Comparison of ENCODE assay signal across 10 mouse cellular contexts in genomic region chr15:100635851-100636645, GRCm38 (mm10). TPM values are rescaled to one million over a fixed set of nuclear protein-coding genes. Genes with fewer than 3 reads are reported as not detected.
DNase-seq lines count a peak whose midpoint lies in the region; ATAC-seq and TF ChIP-seq lines count a peak whose summit lies in the region.
"Had no signal": no experiment of that assay in that cellular context is flagged by ENCODE, and none has a peak within 500 bp of the region (broad histone marks: within the 10 kb centered on the region; RNA-seq: fewer than 3 reads in every experiment).

No protein-coding gene starts in this region.

- H3K27me3 ChIP-seq in heart, embryonic 16.5 days (ENCODE audit: control insufficient read depth, insufficient read depth, low read length) = peaks cover 17% of the 10 kb centered on the region
- H3K27me3 ChIP-seq in hindbrain, embryonic 10.5 days (ENCODE audit: insufficient read depth, poor library complexity, severe bottlenecking) = peaks cover 74% of the 10 kb centered on the region
- peaks cover 48% of the 10 kb centered on the region for H3K27me3 ChIP-seq in midbrain, embryonic 11.5 days (ENCODE audit: control insufficient read depth, insufficient read depth, low read length)
- H3K27me3 ChIP-seq: Patski had no signal

- no peak for TF ChIP-seq POLR2A in bone marrow, adult 2 months (IDR thresholded peaks at IDR 0.05; ENCODE audit: borderline replicate concordance, control insufficient read depth, low read depth, low read length)

- peak overlapping the region; percentile 71 for H3K4me3 ChIP-seq in heart, embryonic 16.5 days (ENCODE audit: low read length)
- H3K4me3 ChIP-seq in bone marrow, adult 2 months (replicated peaks; ENCODE audit: control insufficient read depth, low read depth, low read length) = peak overlapping the region; percentile 20
- H3K4me3 ChIP-seq in hindbrain, embryonic 10.5 days = peak overlapping the region; percentile 59
- peak overlapping the region; percentile 43 for H3K4me3 ChIP-seq in midbrain, embryonic 11.5 days (ENCODE audit: low read depth, low read length)

- H3K4me1 ChIP-seq in heart, embryonic 16.5 days (ENCODE audit: control insufficient read depth, insufficient read depth, low read length) = peaks cover 17% of the 10 kb centered on the region
- peaks cover 6% of the 10 kb centered on the region for H3K4me1 ChIP-seq in bone marrow, adult 2 months (ENCODE audit: control insufficient read depth, insufficient read depth, low read length)
- H3K4me1 ChIP-seq in hindbrain, embryonic 10.5 days (replicated peaks) = peaks cover 29% of the 10 kb centered on the region
- peaks cover 8% of the 10 kb centered on the region for H3K4me1 ChIP-seq in midbrain, embryonic 11.5 days (ENCODE audit: control insufficient read depth, insufficient read depth, low read length)

- no peak for TF ChIP-seq CTCF in bone marrow, adult 2 months (IDR thresholded peaks at IDR 0.05; ENCODE audit: control insufficient read depth, insufficient read depth, low read length)

- H3K9ac ChIP-seq in heart, embryonic 16.5 days (ENCODE audit: low read length) = peak overlapping the region; percentile 70
- peak overlapping the region; percentile 31; the same call in 1 of the 2 replicates for H3K9ac ChIP-seq in midbrain, embryonic 11.5 days (ENCODE audit: low read length)

- peak overlapping the region; percentile 97 for H3K4me2 ChIP-seq in heart, embryonic 16.5 days (ENCODE audit: low read depth, low read length)
- peak overlapping the region; percentile 65 for H3K4me2 ChIP-seq in midbrain, embryonic 11.5 days

- ATAC-seq in heart, embryonic 16.5 days (replicated peaks; ENCODE audit: extremely low read depth, insufficient read depth, low FRiP score) = no peak
- ATAC-seq in midbrain, embryonic 11.5 days (ENCODE audit: low FRiP score) = no peak

- no peaks in the 10 kb centered on the region for H3K36me3 ChIP-seq in heart, embryonic 16.5 days (ENCODE audit: control insufficient read depth, insufficient read depth)
- no peaks in the 10 kb centered on the region for H3K36me3 ChIP-seq in hindbrain, embryonic 10.5 days
- H3K36me3 ChIP-seq in midbrain, embryonic 11.5 days (ENCODE audit: control insufficient read depth, insufficient read depth, low read length) = no peaks in the 10 kb centered on the region

- H3K27ac ChIP-seq in heart, embryonic 16.5 days (ENCODE audit: low read length) = peak overlapping the region; percentile 48; the same call in 1 of the 2 replicates
- no peak overlapping the region for H3K27ac ChIP-seq in bone marrow, adult 2 months (ENCODE audit: control insufficient read depth, insufficient read depth, low read depth, low read length, poor library complexity)
- H3K27ac ChIP-seq in hindbrain, embryonic 10.5 days = peak overlapping the region; percentile 64
- H3K27ac ChIP-seq in midbrain, embryonic 11.5 days (ENCODE audit: low read depth, low read length) = no peak overlapping the region

- WGBS in heart, embryonic 16.5 days = 4% methylated on average over 38 of the region's 38 CpGs
- WGBS in bone marrow, adult 2 months = 8% methylated on average over 38 of the region's 38 CpGs
- whole genome bisulfite sequencing in hindbrain, embryonic 10.5 days = 3% methylated on average over 38 of the region's 38 CpGs
- WGBS in midbrain, embryonic 11.5 days = 3% methylated on average over 38 of the region's 38 CpGs

- H3K9me3 ChIP-seq in heart, embryonic 16.5 days (replicated peaks; ENCODE audit: control insufficient read depth, low read length) = no peaks in the 10 kb centered on the region
- H3K9me3 ChIP-seq in hindbrain, embryonic 10.5 days = no peaks in the 10 kb centered on the region
- no peaks in the 10 kb centered on the region for H3K9me3 ChIP-seq in midbrain, embryonic 11.5 days (ENCODE audit: control insufficient read depth, low read length)

- DNase-seq in heart, postnatal 4 days = no peak
- peak; percentile 32 for DNase-seq in hindbrain, embryonic 10.5 days (ENCODE audit: low spot score)
- DNase-seq in midbrain, embryonic 11.5 days (ENCODE audit: low spot score, missing footprints) = peak; percentile 92
- DNase-seq in cerebellum, adult 9-10 months = no peak
- DNase-seq in kidney, postnatal 4 days = no peak
- no peak for DNase-seq in layer of hippocampus, postnatal 14 days (ENCODE audit: low spot score in 2 of 2)

RNA-seq across cellular contexts. Expression of gene Smagp, which starts 0.7 kb away (rescaled TPM):
- 16.9 and 17.2 TPM in 2 replicates for polyA plus RNA-seq in heart, embryonic 16.5 days (2015; fragmentation: Nextera tagmentation; extraction: Ambion mirVana)
- 10 to 100 TPM; 21.6 to 22.6 TPM for total RNA-seq in heart, postnatal 4 days (2021)
- 7.3 and 8.7 TPM in 2 replicates for polyA plus RNA-seq in bone marrow, adult 2 months (2011; ENCODE audit: insufficient read depth, insufficient read length, low replicate concordance, missing spikeins)
- polyA plus RNA-seq in hindbrain, embryonic 10.5 days (2016; fragmentation: Nextera tagmentation; extraction: Ambion mirVana) = 5.7 and 6.5 TPM in 2 replicates
- 3.8 and 3.9 TPM in 2 replicates for polyA plus RNA-seq in midbrain, embryonic 11.5 days (2014; fragmentation: Nextera tagmentation; extraction: Ambion mirVana)
- total RNA-seq in layer of hippocampus, postnatal 14 days (2021) = 1 to 10 TPM; 2.1 to 2.7 TPM

RNA-seq across cellular contexts. Expression of gene Dazap2, which starts 20.9 kb away (rescaled TPM):
- polyA plus RNA-seq in heart, embryonic 16.5 days (2015; fragmentation: Nextera tagmentation; extraction: Ambion mirVana) = 223 and 247 TPM in 2 replicates
- 100 to 1,000 TPM; 147 to 155 TPM for total RNA-seq in heart, postnatal 4 days (2021)
- polyA plus RNA-seq in bone marrow, adult 2 months (2011; ENCODE audit: insufficient read depth, insufficient read length, low replicate concordance, missing spikeins) = 121 and 138 TPM in 2 replicates
- polyA plus RNA-seq in hindbrain, embryonic 10.5 days (2016; fragmentation: Nextera tagmentation; extraction: Ambion mirVana) = 231 and 240 TPM in 2 replicates
- polyA plus RNA-seq in midbrain, embryonic 11.5 days (2014; fragmentation: Nextera tagmentation; extraction: Ambion mirVana) = 258 and 272 TPM in 2 replicates
- total RNA-seq in layer of hippocampus, postnatal 14 days (2021) = 100 to 1,000 TPM; 105 to 107 TPM

RNA-seq across cellular contexts. Expression of gene Bin2, which starts 33.3 kb away (rescaled TPM):
- polyA plus RNA-seq in heart, embryonic 16.5 days (2015; fragmentation: Nextera tagmentation; extraction: Ambion mirVana) = 5.9 and 13.3 TPM in 2 replicates
- total RNA-seq in heart, postnatal 4 days (2021) = 1 to 10 TPM; 1.6 to 2.0 TPM
- polyA plus RNA-seq in bone marrow, adult 2 months (2011; ENCODE audit: insufficient read depth, insufficient read length, low replicate concordance, missing spikeins) = 72.6 and 139 TPM in 2 replicates
- polyA plus RNA-seq in hindbrain, embryonic 10.5 days (2016; fragmentation: Nextera tagmentation; extraction: Ambion mirVana) = 4.0 and 4.5 TPM in 2 replicates
- 3.4 TPM in 2 replicates for polyA plus RNA-seq in midbrain, embryonic 11.5 days (2014; fragmentation: Nextera tagmentation; extraction: Ambion mirVana)
- 1 to 10 TPM; 4.6 to 5.0 TPM for total RNA-seq in layer of hippocampus, postnatal 14 days (2021)
- polyA plus RNA-seq: Patski had no signal

RNA-seq across cellular contexts. Expression of gene Pou6f1, which starts 36.3 kb away (rescaled TPM):
- 3.3 and 5.6 TPM in 2 replicates for polyA plus RNA-seq in heart, embryonic 16.5 days (2015; fragmentation: Nextera tagmentation; extraction: Ambion mirVana)
- 10 to 100 TPM; 26.3 to 29.3 TPM for total RNA-seq in heart, postnatal 4 days (2021)
- polyA plus RNA-seq in bone marrow, adult 2 months (2011; ENCODE audit: insufficient read depth, insufficient read length, low replicate concordance, missing spikeins) = 5.9 and 7.7 TPM in 2 replicates
- 4.5 and 9.8 TPM in 2 replicates for polyA plus RNA-seq in hindbrain, embryonic 10.5 days (2016; fragmentation: Nextera tagmentation; extraction: Ambion mirVana)
- 15.0 and 15.6 TPM in 2 replicates for polyA plus RNA-seq in midbrain, embryonic 11.5 days (2014; fragmentation: Nextera tagmentation; extraction: Ambion mirVana)
- 10 to 100 TPM; 93.9 to 99.1 TPM for total RNA-seq in layer of hippocampus, postnatal 14 days (2021)

RNA-seq across cellular contexts. Expression of gene Cela1, which starts 51.7 kb away (rescaled TPM):
- polyA plus RNA-seq in heart, embryonic 16.5 days (2015; fragmentation: Nextera tagmentation; extraction: Ambion mirVana) = 3.3 and 3.5 TPM in 2 replicates
- not detected for total RNA-seq in heart, postnatal 4 days (2021)
- polyA plus RNA-seq in bone marrow, adult 2 months (2011; ENCODE audit: insufficient read depth, insufficient read length, low replicate concordance, missing spikeins) = 55.3 and 57.2 TPM in 2 replicates
- 1.6 and 2.8 TPM in 2 replicates for polyA plus RNA-seq in hindbrain, embryonic 10.5 days (2016; fragmentation: Nextera tagmentation; extraction: Ambion mirVana)
- polyA plus RNA-seq in midbrain, embryonic 11.5 days (2014; fragmentation: Nextera tagmentation; extraction: Ambion mirVana) = 1.1 and 1.4 TPM in 2 replicates
- 1 to 10 TPM; 1.7 to 1.9 TPM for total RNA-seq in layer of hippocampus, postnatal 14 days (2021)
- total RNA-seq: gastrocnemius, postnatal 25 days had no signal

Comparison
In these comparisons a context has a peak if more than half of its experiments do, and no peak if none do; other contexts are left out.
1. H3K27ac ChIP-seq: peak in heart, embryonic 16.5 days (single experiment) and hindbrain, embryonic 10.5 days (single experiment); none in bone marrow, adult 2 months (single experiment) and midbrain, embryonic 11.5 days (single experiment).
2. H3K4me3 ChIP-seq: peak in every context shown above with its lines; median percentile 71 in heart, embryonic 16.5 days; 59 in hindbrain, embryonic 10.5 days; 43 in midbrain, embryonic 11.5 days; 20 in bone marrow, adult 2 months.
3. DNase-seq: peak in hindbrain, embryonic 10.5 days (single experiment) and midbrain, embryonic 11.5 days (single experiment); none in heart, postnatal 4 days (single experiment), cerebellum, adult 9-10 months (single experiment), kidney, postnatal 4 days (0 of 2) and layer of hippocampus, postnatal 14 days (0 of 2).